Mouse (Mus musculus) liver, embryonic 14.5 days (tissue): Measurements from ENCODE around the gene Rtl6.

ENCODE experiments used
- CTCF ChIP-seq: IDR thresholded peaks from 2 replicates; pipeline ENCODE4 v1.5.1; 2016; ENCODE audit warnings: antibody characterized with exemption, low read depth, control low read depth
- EP300 ChIP-seq: IDR thresholded peaks from 2 replicates; pipeline ENCODE4 v1.6.1; 2016; ENCODE audit warnings: antibody characterized with exemption, low read depth

DNA sequence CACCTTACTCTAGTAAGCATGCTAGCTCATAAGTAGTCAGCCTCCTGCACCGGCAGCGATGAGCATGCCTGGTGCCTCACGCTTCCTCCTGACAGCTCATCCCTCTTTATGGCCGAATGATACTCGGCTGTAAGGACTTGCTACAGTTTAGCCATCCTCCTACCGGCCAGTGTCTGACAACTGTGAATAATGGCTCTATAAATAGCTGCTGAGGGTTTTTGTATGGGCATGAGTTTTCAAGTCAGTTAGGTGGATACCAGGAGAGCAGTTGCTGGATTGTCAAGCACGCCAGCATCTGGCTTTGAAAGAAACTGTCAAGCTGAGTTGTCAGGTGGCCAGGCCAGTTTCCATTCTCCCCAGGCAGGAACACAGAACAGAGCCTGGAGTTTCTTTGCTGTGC, 52.7 kb downstream of the Rtl6 start:
- TF ChIP-seq EP300, result no peak
- TF ChIP-seq CTCF, result no peak
